Mouse (Mus musculus) layer of hippocampus, postnatal 14 days (tissue): ENCODE results near the gene Cap1. TPM values are rescaled to one million over a fixed set of nuclear protein-coding genes. Genes with fewer than 3 reads are reported as not detected.
A peak's percentile ranks its signal among the peaks of the same experiment; 100 is the strongest.

ENCODE experiments used
- DNase-seq, 2 experiments: peaks; one replicate each; pipeline ENCODE4 v3.0.0; 2021 to 2022; ENCODE audit warnings: low spot score in 2 of 2, mixed read lengths in 1 of 2
- long read RNA-seq, 2 experiments: library from polyadenylated mRNA; stranded (forward); transcript quantifications; one replicate each; pipeline ENCODE4 v2.0.0; 2021
- total RNA-seq, 2 experiments: library from RNA; stranded (reverse); gene quantifications; 2 replicates each; pipeline ENCODE4 v1.2.3; 2021

Gene Cap1
- total RNA-seq, result 100 to 1,000 TPM; 231 to 249 TPM
- long read RNA-seq, experiment 1, transcript Cap1-203 (13 exons, 2,768 nt), result major isoform, 15 of 52 reads
- long read RNA-seq, experiment 1, transcript Cap1-202 (13 exons, 2,737 nt), result major isoform, 15 of 52 reads
- long read RNA-seq, experiment 1, transcript Cap1-201 (13 exons, 2,620 nt), result minor isoform, 8 of 52 reads
- long read RNA-seq, experiment 1, partial matches to known transcripts, result 4 of 52 reads
- long read RNA-seq, experiment 1, other reads (novel, unspliced or antisense), result 10 of 52 reads
- long read RNA-seq, experiment 2, transcript Cap1-203 (13 exons, 2,768 nt), result major isoform, 20 of 62 reads
- long read RNA-seq, experiment 2, transcript Cap1-202 (13 exons, 2,737 nt), result minor isoform, 10 of 62 reads
- long read RNA-seq, experiment 2, partial matches to known transcripts, result 13 of 62 reads
- long read RNA-seq, experiment 2, other reads (novel, unspliced or antisense), result 15 of 62 reads

GRCm38 (mm10) chr4:122885768-122886578 lies at the start of gene Cap1:
Gene Cap1 (minus strand): TSS chr4:122886056.
- DNase-seq, result peak; percentile 97 to 99

- no peak for DNase-seq
These were observed 48.0 kb upstream of the Cap1 start for GRCm38 (mm10) chr4:122933857-122934256.

DNA sequence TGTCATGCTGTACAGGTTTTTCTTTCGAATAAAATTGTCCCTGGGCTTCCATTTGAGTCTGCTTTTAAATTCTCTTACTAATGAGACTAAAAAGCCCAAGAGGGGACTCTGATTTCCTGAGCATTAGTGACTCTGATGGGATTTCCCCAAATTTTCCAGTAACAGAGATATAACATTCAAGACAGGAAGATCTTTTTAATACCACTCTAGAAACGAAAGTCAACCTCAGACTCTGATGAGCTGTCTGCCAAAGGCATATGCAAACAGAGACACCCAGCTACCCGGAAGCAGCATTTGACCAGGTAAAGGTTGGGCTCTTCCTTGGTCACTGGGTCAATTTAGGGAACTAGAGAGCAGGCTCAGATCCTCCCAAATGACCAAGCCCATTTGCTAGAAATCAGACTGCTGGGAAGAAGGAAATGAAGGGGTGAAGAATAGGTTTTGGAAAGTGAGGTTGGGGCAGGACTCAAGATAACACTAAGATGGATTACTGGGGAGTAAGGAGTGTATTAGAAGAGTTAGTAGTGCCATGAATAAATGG lies 47.3 kb upstream of the Cap1 start:
- DNase-seq, result no peak

DNA sequence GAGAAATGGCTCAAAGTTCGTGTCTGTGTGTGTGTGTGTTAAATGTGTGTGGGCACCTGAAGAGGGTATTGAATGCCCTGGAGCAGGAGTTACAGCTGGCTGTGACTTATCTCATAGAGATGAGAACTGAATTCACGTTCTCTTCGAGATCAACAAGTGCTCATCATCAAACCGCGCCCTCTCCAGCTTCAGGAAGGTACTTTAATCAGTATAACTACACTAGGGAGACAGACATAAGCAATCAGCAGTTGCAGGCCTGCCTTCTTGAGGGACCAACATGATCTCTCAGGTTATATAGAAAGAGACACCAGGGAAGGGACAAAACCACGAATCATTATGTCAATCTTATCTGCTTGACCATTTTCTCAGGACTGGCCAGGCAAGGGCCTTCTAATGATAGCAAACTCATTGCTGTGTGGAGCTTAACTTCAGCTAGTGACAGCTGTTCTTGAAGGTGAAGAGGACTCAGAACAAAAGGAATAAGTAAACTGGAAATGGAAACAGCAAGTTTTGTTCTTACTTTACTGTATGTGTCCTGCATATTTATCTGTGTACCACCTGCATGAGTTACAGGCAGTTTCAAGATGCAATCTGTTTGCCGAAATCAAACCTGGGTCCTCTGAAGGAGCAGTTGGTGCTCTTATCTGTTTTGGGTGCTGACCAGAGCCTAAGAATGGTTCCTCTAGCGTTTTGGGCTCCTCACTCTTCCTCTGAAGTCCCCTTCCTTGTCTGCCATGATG lies 46.6 kb upstream of the Cap1 start:
- DNase-seq, result no peak

- no peak for DNase-seq
These were observed 45.2 kb upstream of the Cap1 start for GRCm38 (mm10) chr4:122930939-122931590.

GRCm38 (mm10) chr4:122923392-122924344 lies 37.8 kb upstream of the Cap1 start:
- DNase-seq, result no peak

- DNase-seq, result no peak
These were observed 37.0 kb upstream of the Cap1 start for GRCm38 (mm10) chr4:122922841-122923240.

DNA sequence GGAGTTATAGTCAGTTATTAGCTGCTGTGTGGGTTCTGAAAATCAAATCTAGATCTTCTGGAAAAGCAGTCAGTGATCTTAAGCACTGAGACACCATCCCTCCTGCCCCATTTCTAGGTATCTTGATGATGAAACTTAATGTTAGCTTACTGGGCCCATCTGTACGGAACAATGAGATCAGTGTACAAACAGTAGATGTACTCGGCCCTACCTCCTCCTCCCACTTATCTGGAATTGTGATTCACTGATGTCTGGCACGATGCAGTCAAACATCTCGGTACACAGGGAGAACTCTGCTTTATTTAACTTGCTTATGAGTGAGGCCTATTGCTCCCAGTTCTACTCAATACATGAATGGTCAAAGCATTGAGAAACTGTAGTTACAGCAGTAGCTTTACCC lies 30.1 kb upstream of the Cap1 start:
- DNase-seq, result no peak

DNA sequence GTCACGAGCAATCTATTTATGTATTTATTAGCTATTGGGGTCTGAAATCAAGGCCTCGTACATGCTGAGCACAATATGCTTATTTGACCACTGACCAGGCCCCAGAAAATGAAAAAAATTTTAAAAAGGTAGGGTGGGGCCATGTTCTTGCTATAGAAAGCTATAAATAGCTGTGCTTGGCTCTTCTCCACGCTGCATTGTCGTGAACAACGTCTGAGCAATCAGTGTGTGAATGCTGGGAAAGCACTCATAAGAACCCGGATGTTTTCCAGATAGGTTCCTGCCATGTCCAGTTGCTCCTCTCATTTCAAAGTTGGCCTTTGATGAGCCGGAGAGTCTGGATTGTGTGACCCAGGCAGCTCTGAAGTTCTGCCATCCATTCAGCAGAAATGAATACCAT lies 28.3 kb upstream of the Cap1 start:
- DNase-seq, result no peak

GRCm38 (mm10) chr4:122912613-122913012 lies 26.8 kb upstream of the Cap1 start:
- DNase-seq, result no peak

DNA sequence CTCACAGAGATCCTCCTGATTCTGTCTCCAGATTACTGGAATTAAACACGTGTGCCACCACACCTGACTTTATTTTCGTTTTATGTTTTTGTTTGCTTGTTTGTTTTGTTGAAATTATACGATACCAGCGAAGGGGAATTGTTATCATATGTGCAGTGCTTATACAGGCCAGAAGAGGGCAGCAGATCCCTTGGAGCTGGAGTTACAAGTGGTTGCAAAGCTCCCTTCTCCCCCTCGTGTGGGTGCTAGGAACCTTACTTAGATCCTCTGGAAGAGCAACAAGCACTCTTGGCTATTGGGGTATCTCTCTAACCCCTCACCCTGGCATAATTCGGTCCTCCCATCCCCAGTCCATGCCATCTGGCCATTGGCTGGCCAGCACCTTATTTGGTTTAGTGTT lies 24.7 kb upstream of the Cap1 start:
- no peak for DNase-seq

DNA sequence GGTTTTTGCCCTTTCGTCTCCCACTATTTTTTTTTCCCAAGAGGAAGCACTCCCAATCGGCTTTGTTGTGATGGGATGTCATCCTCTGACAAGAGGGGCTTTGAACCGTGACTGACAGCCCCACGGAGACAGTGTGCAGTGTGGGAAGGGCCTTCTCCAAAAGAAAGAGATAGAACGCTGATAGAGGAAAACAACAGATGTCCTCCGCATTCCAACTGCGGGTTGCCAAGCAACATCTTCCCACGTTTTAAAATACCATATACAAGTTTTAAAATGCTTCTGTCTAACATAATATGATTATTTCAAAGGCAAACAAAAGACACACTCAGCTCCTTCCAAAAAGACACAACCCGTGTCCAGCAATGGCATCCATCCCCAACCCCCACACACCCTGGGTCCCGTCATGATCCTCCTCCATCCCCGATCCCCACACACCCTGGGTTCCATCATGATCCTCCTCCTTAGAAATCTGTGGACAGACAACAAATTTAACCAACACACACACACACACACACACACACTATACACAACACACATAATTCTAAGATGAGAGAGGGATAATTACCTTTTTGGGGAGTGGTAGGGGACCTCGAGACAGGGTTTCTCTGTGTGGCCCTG lies 23.8 kb upstream of the Cap1 start:
- DNase-seq, result peak; percentile 63 to 82

DNA sequence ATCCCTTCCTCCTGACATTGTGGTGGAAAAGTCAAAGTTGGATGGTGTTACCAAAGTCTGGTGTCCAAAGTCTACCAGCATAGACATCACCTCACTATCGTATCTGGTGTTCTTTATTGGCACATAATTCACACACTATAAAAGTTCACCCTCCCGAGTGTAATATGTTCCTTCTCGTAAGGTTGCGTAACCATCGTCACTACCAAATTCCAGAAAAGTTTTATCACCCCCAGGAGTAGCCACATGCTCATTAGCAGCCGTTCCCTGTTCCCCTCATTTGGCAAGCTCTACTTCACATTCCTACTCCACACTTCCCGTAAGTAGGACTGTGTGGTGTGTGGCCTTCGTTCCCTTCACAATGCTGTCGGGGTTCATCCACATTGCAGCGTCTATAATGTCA lies 19.5 kb upstream of the Cap1 start:
- no peak for DNase-seq

- DNase-seq, result no peak
These were observed 17.9 kb upstream of the Cap1 start for GRCm38 (mm10) chr4:122903709-122904108.

DNA sequence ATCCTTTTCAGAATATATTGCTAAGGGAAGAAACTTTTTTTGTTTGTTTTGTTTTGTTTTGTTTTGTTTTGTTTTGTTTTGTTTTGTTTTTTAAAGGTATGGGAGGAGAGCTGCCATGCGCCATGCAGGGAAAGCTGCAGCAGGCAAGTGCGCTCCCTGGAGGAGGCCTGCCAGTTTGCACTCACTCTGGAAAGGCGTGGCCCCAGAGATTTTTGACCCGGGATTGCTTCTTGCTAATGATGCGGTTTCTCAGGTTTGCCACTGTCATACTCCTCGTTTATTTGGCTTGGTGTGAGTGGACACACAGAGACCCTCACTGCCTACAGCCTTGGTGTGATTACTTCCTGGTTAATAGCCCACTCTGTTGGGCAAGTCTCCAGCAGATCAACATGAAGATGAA lies 16.3 kb upstream of the Cap1 start:
- no peak for DNase-seq

- peak in 1 of 2 experiments; percentile 85 for DNase-seq
These were observed 12.5 kb upstream of the Cap1 start for GRCm38 (mm10) chr4:122898313-122898712.

- no peak for DNase-seq
These were observed 11.9 kb upstream of the Cap1 start for GRCm38 (mm10) chr4:122897750-122898149.

- peak in 1 of 2 experiments; percentile 40 for DNase-seq
These were observed 6.3 kb upstream of the Cap1 start for GRCm38 (mm10) chr4:122892157-122892556.

- DNase-seq, result no peak
These were observed 5.7 kb upstream of the Cap1 start for GRCm38 (mm10) chr4:122891597-122891996.
